Mouse (Mus musculus) heart, postnatal 25 days (tissue): Measurements from ENCODE around the gene Tent2. TPM values are rescaled to one million over a fixed set of nuclear protein-coding genes. Genes with fewer than 3 reads are reported as not detected.

Source experiments
- DNase-seq: peaks from one replicate; pipeline ENCODE4 v3.0.0; 2022; ENCODE audit warnings: low spot score
- intact Hi-C: fragments of 180-260 bp; cut with DNase I; formaldehyde crosslinking; loops from one replicate; pipeline ENCODE4 v1.15.1; 2025
- total RNA-seq, 2 experiments: library from RNA; stranded (reverse); gene quantifications; 2 replicates each; pipeline ENCODE4 v1.2.3; 2021

Gene Tent2
- total RNA-seq, 2 experiments from 2014 or later: 12.0 to 12.3 TPM

GRCm38 (mm10) chr13:93144336-93145167, 47.6 kb downstream of the Tent2 start, which contains the start of gene Cmya5:
Gene Cmya5 (minus strand): TSS chr13:93144724.
- intact Hi-C loops: loop anchor here (5.0 kb wide), 4 partner anchors 98 to 468 kb away; no protein-coding TSS in a partner anchor

GRCm38 (mm10) chr13:93143819-93144283, 48.3 kb downstream of the Tent2 start:
- DNase-seq: no peak
- intact Hi-C loops: loop anchor here (5.0 kb wide), 4 partner anchors 98 to 468 kb away; no protein-coding TSS in a partner anchor

More at GRCm38 (mm10) chr13:93144336-93145167, 47.6 kb downstream of the Tent2 start, which contains the start of gene Cmya5:
- peak; percentile 82 for DNase-seq

- intact Hi-C loops: loop anchor here (5.0 kb wide), 4 partner anchors 101 to 471 kb away; no protein-coding TSS in a partner anchor
- no peak for DNase-seq
Measured at GRCm38 (mm10) chr13:93141184-93141583, 51.0 kb downstream of the Tent2 start.

DNA sequence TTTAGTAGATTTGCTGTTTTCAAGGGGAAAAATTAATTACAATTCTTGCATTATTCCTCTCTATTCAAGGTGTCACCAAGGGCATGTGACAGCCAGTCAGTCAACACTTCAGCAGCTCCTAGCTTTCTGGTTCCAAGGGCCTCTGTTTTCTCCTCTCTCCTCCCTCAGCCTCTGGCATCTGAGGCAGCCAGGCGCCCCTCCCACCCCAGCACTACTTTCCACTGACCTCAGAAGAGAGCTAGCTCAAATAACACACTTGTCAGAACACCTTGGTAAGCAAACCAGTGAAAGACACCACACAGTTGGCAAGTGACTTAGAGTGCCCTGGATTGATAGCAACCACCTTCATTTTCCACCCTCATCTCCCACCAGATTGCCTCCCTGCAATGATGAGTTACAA, 54.1 kb downstream of the Tent2 start:
- DNase-seq: peak; percentile 10
- intact Hi-C loops: no loop called here

GRCm38 (mm10) chr13:93137098-93137497, 55.1 kb downstream of the Tent2 start:
- intact Hi-C loops: no loop called here
- DNase-seq: no peak

- intact Hi-C loops: no loop called here
- no peak for DNase-seq
Measured at GRCm38 (mm10) chr13:93136251-93136650, 55.9 kb downstream of the Tent2 start.

DNA sequence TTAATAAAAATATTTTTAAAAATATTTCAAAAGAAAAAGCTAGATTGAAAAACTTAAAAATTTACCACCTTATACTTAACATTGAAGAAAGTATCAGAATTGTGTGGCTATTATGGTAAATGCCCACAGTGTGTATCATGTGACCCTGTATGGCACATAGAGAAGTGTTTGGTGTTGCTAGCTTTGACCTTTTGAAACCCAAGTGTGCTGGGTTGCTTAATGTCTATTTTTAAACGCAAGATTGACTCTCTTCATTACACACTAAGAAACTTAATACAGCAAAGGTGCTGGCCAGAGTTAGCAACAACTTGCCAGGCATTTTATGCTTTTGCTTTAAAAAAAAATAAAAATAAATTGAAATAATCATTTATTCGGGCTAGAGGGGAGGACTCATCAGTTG, 56.7 kb downstream of the Tent2 start:
- intact Hi-C loops: no loop called here
- DNase-seq: no peak

GRCm38 (mm10) chr13:93130674-93131073, 61.5 kb downstream of the Tent2 start:
- no peak for DNase-seq
- intact Hi-C loops: no loop called here

DNA sequence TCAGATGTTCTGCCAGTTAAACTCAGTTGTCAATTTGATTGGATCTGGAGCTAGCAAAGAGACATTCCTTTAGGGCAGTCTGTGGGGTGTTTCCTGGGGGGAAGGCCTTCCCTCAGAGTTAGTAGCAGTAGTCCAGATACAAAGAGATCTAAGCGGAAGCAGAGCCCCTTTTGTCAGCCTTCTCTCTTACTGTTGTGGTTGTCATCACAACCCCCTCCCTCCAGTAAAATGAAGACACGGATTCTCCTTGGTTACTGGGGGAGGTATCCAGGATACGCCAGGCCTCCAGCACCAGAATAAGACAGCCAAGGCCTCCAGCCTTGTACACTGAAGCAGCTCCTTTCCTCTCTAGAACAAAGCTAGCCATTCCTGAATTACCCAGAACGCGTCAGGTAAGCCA, 63.2 kb downstream of the Tent2 start:
- intact Hi-C loops: no loop called here
- no peak for DNase-seq

DNA sequence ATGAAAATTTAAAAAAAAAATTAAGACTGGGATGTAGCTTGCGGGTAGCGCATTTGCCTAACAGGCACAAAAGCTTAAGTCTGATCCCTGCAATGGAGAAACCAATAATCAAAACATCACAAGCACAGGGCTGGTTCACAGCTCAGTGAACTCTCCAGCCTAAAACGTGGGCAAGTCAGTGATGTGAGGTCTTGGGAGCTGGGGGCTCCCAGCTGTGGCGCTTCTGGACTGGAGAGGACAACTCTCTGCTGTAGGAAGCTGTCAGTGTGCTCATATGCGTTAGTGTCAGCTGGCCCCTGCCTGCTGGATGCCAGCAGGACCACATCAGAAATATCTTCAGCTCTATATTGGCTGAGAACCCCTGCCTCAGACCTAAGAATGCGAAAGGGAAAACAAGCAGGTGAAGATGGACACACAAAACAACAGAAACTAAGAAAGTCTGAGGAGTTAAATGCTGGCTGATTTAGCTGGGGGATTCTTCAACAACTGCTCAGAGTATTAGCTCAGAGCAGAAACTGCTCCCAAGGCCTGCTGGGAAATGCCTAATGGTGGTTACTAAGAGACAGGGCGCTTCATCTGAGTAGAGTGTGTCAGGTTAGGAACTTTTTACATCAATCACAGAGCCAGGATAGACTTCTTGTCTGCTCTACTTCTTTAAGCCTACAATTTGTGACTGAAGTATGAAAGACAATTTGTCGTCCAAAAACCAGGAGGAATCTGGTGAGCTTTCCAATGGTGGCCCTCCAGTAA, 63.9 kb downstream of the Tent2 start:
- intact Hi-C loops: no loop called here

GRCm38 (mm10) chr13:93122321-93122720, 69.9 kb downstream of the Tent2 start:
- no peak for DNase-seq
- intact Hi-C loops: no loop called here

More for the DNA sequence above, 63.9 kb downstream of the Tent2 start:
- DNase-seq: no peak

DNA sequence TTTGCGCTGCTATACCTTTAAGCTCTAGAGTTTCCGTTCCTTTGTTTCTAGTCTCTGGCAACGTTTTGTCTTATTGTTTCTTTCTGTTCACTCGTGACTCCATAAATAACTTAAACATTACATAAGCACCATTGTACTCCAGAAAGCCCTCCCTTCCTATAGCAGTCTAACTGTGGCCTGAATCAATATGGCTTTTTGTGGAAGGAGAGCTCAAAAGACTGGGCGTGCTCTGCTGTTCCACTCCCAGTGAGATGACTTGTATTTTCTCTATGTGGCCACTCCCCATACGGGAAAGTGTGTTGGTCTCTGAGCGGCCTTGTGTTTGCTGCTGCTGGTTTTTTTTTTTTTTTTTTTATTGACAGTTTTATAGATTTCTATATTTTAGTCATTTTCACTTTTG, 74.9 kb downstream of the Tent2 start:
- no peak for DNase-seq
- intact Hi-C loops: no loop called here

GRCm38 (mm10) chr13:93102340-93103090, 89.7 kb downstream of the Tent2 start:
- DNase-seq: no peak
- intact Hi-C loops: loop anchor here (1.0 kb wide), 1 partner anchor 47 kb away; no protein-coding TSS in a partner anchor

DNA sequence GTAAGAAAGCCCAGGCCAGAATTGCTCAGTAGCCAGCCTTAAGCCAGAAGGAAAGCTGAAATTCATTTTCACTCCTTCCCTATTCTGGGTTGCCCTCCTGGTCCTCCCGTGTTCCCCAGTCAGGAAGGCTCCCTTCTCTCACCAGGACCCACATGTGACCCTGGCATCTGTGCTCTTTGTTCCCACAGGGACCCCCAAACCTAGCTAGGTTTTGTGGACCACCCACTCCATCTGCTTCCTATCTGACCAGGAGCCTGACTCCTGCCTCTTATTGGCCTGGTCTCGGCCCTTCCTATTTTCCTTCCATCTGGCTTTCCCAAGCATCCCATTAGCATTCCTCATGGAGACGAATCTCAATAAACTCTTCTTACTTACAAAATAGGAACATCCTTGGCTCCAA, 93.6 kb downstream of the Tent2 start:
- DNase-seq: no peak
- intact Hi-C loops: no loop called here

GRCm38 (mm10) chr13:93096643-93097042, 95.5 kb downstream of the Tent2 start:
- no peak for DNase-seq
- intact Hi-C loops: no loop called here

Other genes with a start within 250 kb of the Tent2 start
- gene Cmya5, start 47.7 kb downstream of the Tent2 start, total RNA-seq: 100 to 1,000 TPM; 286 to 303 TPM
- 10 to 100 TPM; 61.1 to 63.8 TPM for gene Homer1, start 107.2 kb upstream of the Tent2 start, total RNA-seq